Mouse (Mus musculus) embryonic stem cell, embryonic (primary cell): ENCODE measurements around the gene Mcpt8.
"Not testable (repeated sequence)": the region's sequence is repeated elsewhere in the genome, so short reads cannot be mapped to it uniquely, and the experiment has no call there.

ENCODE experiments used
- CTCF ChIA-PET, 4 experiments: fragments of 300-600 bp in 2 of 4; fragments of 350-600 bp in 2 of 4; sonication (Branson Sonifier 250); formaldehyde crosslinking; loops; one replicate each; lab custom pipeline; 2022; ENCODE audit warnings: inconsistent platforms in 2 of 4; lab: Charles Lee
- POLR2A ChIA-PET, 4 experiments: fragments of 300-600 bp in 2 of 4; fragments of 350-600 bp in 2 of 4; sonication (Branson Sonifier 250); formaldehyde crosslinking; loops; one replicate each; lab custom pipeline; 2022; ENCODE audit warnings: antibody characterized with exemption in 4 of 4, inconsistent platforms in 1 of 4; lab: Charles Lee

Gene Mcpt8

GRCm38 (mm10) chr14:56041792-56042191, 43.3 kb downstream of the Mcpt8 start, which contains the start of gene Mcpt2:
Mcpt2 (plus strand) TSS chr14:56042041.
- CTCF ChIA-PET, POLR2A ChIA-PET: not testable (repeated sequence)

GRCm38 (mm10) chr14:56034433-56034832, 50.6 kb downstream of the Mcpt8 start:
- POLR2A ChIA-PET: interaction anchor here in 1 of 4 experiments (0.6 kb wide), 1 partner anchor 115 kb away, joined by 3 read pairs; no protein-coding TSS in a partner anchor
- CTCF ChIA-PET: interaction anchor here in 1 of 4 experiments (0.6 kb wide), 1 partner anchor 129 kb away, joined by 3 read pairs; no protein-coding TSS in a partner anchor
